Mouse (Mus musculus) heart, embryonic 15.5 days (tissue): ENCODE results near the gene Mrpl17. TPM values are rescaled to one million over a fixed set of nuclear protein-coding genes. Genes with fewer than 3 reads are reported as not detected.
"Not testable (repeated sequence)": the region's sequence is repeated elsewhere in the genome, so short reads cannot be mapped to it uniquely, and the experiment has no call there.

Experiments
- ATAC-seq: fragments of 200-750 bp; cut with Nextera tagmentation; replicated peaks from 2 replicates; pipeline ENCODE4 v1.8.0; 2017; ENCODE audit warnings: low read depth, moderate TSS enrichment; ENCODE audit not compliant: insufficient number of reproducible peaks, insufficient read depth, low FRiP score
- H3K27ac ChIP-seq: fragments of 300-500 bp; sonication (generic); 2 replicates; pipeline ENCODE4 v1.5.1; 2015; ENCODE audit warnings: mild to moderate bottlenecking, inconsistent platforms
- H3K27me3 ChIP-seq: fragments of 300-500 bp; sonication (generic); 2 replicates; pipeline ENCODE4 v1.6.1; 2015; ENCODE audit warnings: inconsistent platforms
- H3K36me3 ChIP-seq: fragments of 300-500 bp; sonication (generic); 2 replicates; pipeline ENCODE4 v1.6.1; 2015; ENCODE audit warnings: mild to moderate bottlenecking, inconsistent platforms
- H3K4me1 ChIP-seq: fragments of 300-500 bp; sonication (generic); replicated peaks from 2 replicates; pipeline ENCODE4 v1.6.1; 2015; ENCODE audit warnings: inconsistent platforms
- H3K4me2 ChIP-seq: fragments of 300-500 bp; sonication (generic); 2 replicates; pipeline ENCODE4 v1.6.1; 2015; ENCODE audit warnings: inconsistent platforms, mild to moderate bottlenecking, moderate library complexity
- H3K4me3 ChIP-seq: fragments of 300-500 bp; sonication (generic); 2 replicates; pipeline ENCODE4 v1.5.1; 2015; ENCODE audit warnings: mild to moderate bottlenecking, inconsistent platforms
- H3K9ac ChIP-seq: fragments of 300-500 bp; sonication (generic); 2 replicates; pipeline ENCODE4 v1.6.1; 2015; ENCODE audit warnings: mild to moderate bottlenecking, inconsistent platforms
- H3K9me3 ChIP-seq: fragments of 300-500 bp; sonication (generic); replicated peaks from 2 replicates; pipeline ENCODE4 v1.6.1; 2016; ENCODE audit warnings: inconsistent platforms
- WGBS: fragments of 180-500 bp; shearing (Covaris S2); methylation state at CpG from one replicate; pipeline ENCODE4 v1.1.7; 2015; ENCODE audit warnings: mixed read lengths; 5-methylcytosine and 5-hydroxymethylcytosine counted together
- polyA plus RNA-seq: library from polyadenylated mRNA; unstranded; fragments of >200 nt; fragmentation: Nextera tagmentation; extraction: Ambion mirVana; gene quantifications from 2 replicates; pipeline ENCODE4 v1.2.1, GENCODE M21; 2015

The Mrpl17 gene
- 180 and 222 TPM in 2 replicates for polyA plus RNA-seq

- Histone ChIP-seq H3K9ac (peak within 1 kb of the TSS; percentile 93), H3K36me3 (peaks cover 17% of the 10 kb centered on the region), H3K27ac (peak within 1 kb of the TSS; percentile 83), H3K4me1 (peaks cover 10% of the 10 kb centered on the region), H3K4me2 (peak within 1 kb of the TSS; percentile 68), H3K27me3 (no peaks in the 10 kb centered on the region), H3K4me3 (peak within 1 kb of the TSS; percentile 80), H3K9me3 (no peaks in the 10 kb centered on the region)
- peak; percentile 99 for ATAC-seq
- under 1% methylated on average over 52 of the region's 52 CpGs for WGBS
These were observed at the start of gene Mrpl17 for GRCm38 (mm10) chr7:105810877-105811489. Mrpl17 (minus strand) TSS chr7:105811099.

GRCm38 (mm10) chr7:105855718-105856560, 45.0 kb upstream of the Mrpl17 start:
- H3K4me2 ChIP-seq, H3K9ac ChIP-seq, ATAC-seq, H3K27ac ChIP-seq, H3K4me1 ChIP-seq, H3K4me3 ChIP-seq, H3K9me3 ChIP-seq, H3K36me3 ChIP-seq, H3K27me3 ChIP-seq: not testable (repeated sequence)
- no CpG with 5 or more reads among the region's 2 CpGs for WGBS

- WGBS: 68% methylated on average over 7 of the region's 7 CpGs
- Histone ChIP-seq H3K4me3 (no peak overlapping the region), H3K36me3 (no peaks in the 10 kb centered on the region), H3K4me1 (no peaks in the 10 kb centered on the region), H3K27me3 (no peaks in the 10 kb centered on the region), H3K4me2 (no peak overlapping the region), H3K27ac (no peak overlapping the region), H3K9ac (no peak overlapping the region), H3K9me3 (no peaks in the 10 kb centered on the region)
- ATAC-seq: no peak
These were observed 13.4 kb upstream of the Mrpl17 start for GRCm38 (mm10) chr7:105824281-105824680.

- H3K4me1 ChIP-seq: no peaks in the 10 kb centered on the region
- no peaks in the 10 kb centered on the region for H3K36me3 ChIP-seq
- WGBS: 2% methylated on average over 1 of the region's 1 CpGs
- no peak overlapping the region for H3K9ac ChIP-seq
- no peaks in the 10 kb centered on the region for H3K9me3 ChIP-seq
- no peak overlapping the region for H3K4me2 ChIP-seq
- ATAC-seq: no peak
- H3K27ac ChIP-seq: no peak overlapping the region
- no peak overlapping the region for H3K4me3 ChIP-seq
- no peaks in the 10 kb centered on the region for H3K27me3 ChIP-seq
These were observed 7.6 kb upstream of the Mrpl17 start for GRCm38 (mm10) chr7:105818483-105818882.

- Histone ChIP-seq H3K4me3 (no peak overlapping the region), H3K36me3 (no peaks in the 10 kb centered on the region), H3K4me2 (no peak overlapping the region), H3K9me3 (no peaks in the 10 kb centered on the region), H3K9ac (no peak overlapping the region), H3K4me1 (no peaks in the 10 kb centered on the region), H3K27ac (no peak overlapping the region), H3K27me3 (no peaks in the 10 kb centered on the region)
- ATAC-seq: no peak
These were observed 5.8 kb upstream of the Mrpl17 start for GRCm38 (mm10) chr7:105816736-105817135.

GRCm38 (mm10) chr7:105813326-105813725, 2.4 kb upstream of the Mrpl17 start:
- WGBS: 79% methylated on average over 3 of the region's 3 CpGs
- no peak overlapping the region for H3K4me2 ChIP-seq
- H3K4me3 ChIP-seq: no peak overlapping the region
- no peak for ATAC-seq
- peaks cover 10% of the 10 kb centered on the region for H3K4me1 ChIP-seq
- no peak overlapping the region for H3K9ac ChIP-seq
- H3K36me3 ChIP-seq: peaks cover 12% of the 10 kb centered on the region
- no peaks in the 10 kb centered on the region for H3K9me3 ChIP-seq
- no peak overlapping the region for H3K27ac ChIP-seq
- H3K27me3 ChIP-seq: no peaks in the 10 kb centered on the region

GRCm38 (mm10) chr7:105812566-105812965, 1.7 kb upstream of the Mrpl17 start:
- Histone ChIP-seq H3K4me3 (no peak overlapping the region), H3K4me2 (no peak overlapping the region), H3K9ac (no peak overlapping the region), H3K36me3 (peaks cover 17% of the 10 kb centered on the region), H3K27me3 (no peaks in the 10 kb centered on the region), H3K27ac (no peak overlapping the region), H3K9me3 (no peaks in the 10 kb centered on the region), H3K4me1 (peaks cover 10% of the 10 kb centered on the region)
- no peak for ATAC-seq
- WGBS: 64% methylated on average over 3 of the region's 3 CpGs

GRCm38 (mm10) chr7:105811516-105811915, 617 bp upstream of the Mrpl17 start:
- peak overlapping the region; percentile 80 for H3K4me3 ChIP-seq
- ATAC-seq: no peak

GRCm38 (mm10) chr7:105810280-105810876, 521 bp downstream of the Mrpl17 start:
- Histone ChIP-seq H3K4me1 (peaks cover 10% of the 10 kb centered on the region), H3K9me3 (no peaks in the 10 kb centered on the region), H3K9ac (peak overlapping the region; percentile 93), H3K27me3 (no peaks in the 10 kb centered on the region), H3K27ac (peak overlapping the region; percentile 83), H3K36me3 (peaks cover 17% of the 10 kb centered on the region), H3K4me2 (peak overlapping the region; percentile 68), H3K4me3 (peak overlapping the region; percentile 80)
- peak; percentile 49 for ATAC-seq
- 4% methylated on average over 37 of the region's 37 CpGs for WGBS

More at GRCm38 (mm10) chr7:105811516-105811915, 617 bp upstream of the Mrpl17 start:
- Histone ChIP-seq H3K9ac (no peak overlapping the region), H3K4me2 (peak overlapping the region; percentile 53), H3K27me3 (no peaks in the 10 kb centered on the region), H3K4me1 (peaks cover 10% of the 10 kb centered on the region), H3K9me3 (no peaks in the 10 kb centered on the region), H3K27ac (no peak overlapping the region), H3K36me3 (peaks cover 17% of the 10 kb centered on the region)

GRCm38 (mm10) chr7:105809836-105810235, 1.1 kb downstream of the Mrpl17 start:
- Histone ChIP-seq H3K27ac (no peak overlapping the region; the same call in 1 of the 2 replicates), H3K4me3 (peak overlapping the region; percentile 80), H3K4me1 (peaks cover 10% of the 10 kb centered on the region), H3K9ac (peak overlapping the region; percentile 93), H3K27me3 (no peaks in the 10 kb centered on the region), H3K4me2 (peak overlapping the region; percentile 68), H3K9me3 (no peaks in the 10 kb centered on the region), H3K36me3 (peaks cover 17% of the 10 kb centered on the region)
- no peak for ATAC-seq
- 70% methylated on average over 7 of the region's 7 CpGs for WGBS

- WGBS: 63% methylated on average over 1 of the region's 1 CpGs
- peaks cover 17% of the 10 kb centered on the region for H3K36me3 ChIP-seq
- H3K4me1 ChIP-seq: peaks cover 10% of the 10 kb centered on the region
- no peak overlapping the region for H3K4me3 ChIP-seq
- peak overlapping the region; percentile 26; the same call in 1 of the 2 replicates for H3K27ac ChIP-seq
- no peak overlapping the region for H3K4me2 ChIP-seq
- H3K9me3 ChIP-seq: no peaks in the 10 kb centered on the region
- no peaks in the 10 kb centered on the region for H3K27me3 ChIP-seq
- ATAC-seq: no peak
- H3K9ac ChIP-seq: no peak overlapping the region
These were observed 2.5 kb downstream of the Mrpl17 start for GRCm38 (mm10) chr7:105808385-105808784.
